Mouse (Mus musculus): ENCODE data around the gene Ntn4.
A peak's percentile ranks its signal among the peaks of the same experiment; 100 is the strongest.
"Not testable (repeated sequence)": the region's sequence is repeated elsewhere in the genome, so short reads cannot be mapped to it uniquely, and the experiment has no call there.

Gene Ntn4

DNA sequence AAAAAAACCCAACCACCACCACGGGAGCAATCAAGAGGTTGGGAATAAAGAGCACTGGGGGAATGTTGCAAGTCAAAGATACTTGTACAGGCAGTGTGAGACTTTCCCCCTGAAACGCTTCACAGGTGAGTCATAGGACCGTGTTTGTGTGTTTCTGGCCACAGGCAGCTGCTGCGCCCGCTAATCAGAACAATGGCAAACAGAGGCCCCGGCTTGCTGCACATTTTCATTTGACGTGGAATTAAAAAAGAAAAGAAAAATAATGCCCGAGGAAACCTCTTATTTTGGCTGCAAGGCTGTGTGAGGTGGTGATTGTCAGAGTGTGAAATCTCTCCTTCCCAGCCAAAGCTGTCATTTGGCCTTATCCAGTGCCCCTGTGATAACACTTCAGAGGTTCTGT, 2.4 kb downstream of the Ntn4 start:
- no peak for DNase-seq

GRCm38 (mm10) chr10:93644451-93644941, 4.0 kb downstream of the Ntn4 start:
- DNase-seq: peak; percentile 30

GRCm38 (mm10) chr10:93647655-93648561, 7.4 kb downstream of the Ntn4 start:
- no peak for DNase-seq

DNA sequence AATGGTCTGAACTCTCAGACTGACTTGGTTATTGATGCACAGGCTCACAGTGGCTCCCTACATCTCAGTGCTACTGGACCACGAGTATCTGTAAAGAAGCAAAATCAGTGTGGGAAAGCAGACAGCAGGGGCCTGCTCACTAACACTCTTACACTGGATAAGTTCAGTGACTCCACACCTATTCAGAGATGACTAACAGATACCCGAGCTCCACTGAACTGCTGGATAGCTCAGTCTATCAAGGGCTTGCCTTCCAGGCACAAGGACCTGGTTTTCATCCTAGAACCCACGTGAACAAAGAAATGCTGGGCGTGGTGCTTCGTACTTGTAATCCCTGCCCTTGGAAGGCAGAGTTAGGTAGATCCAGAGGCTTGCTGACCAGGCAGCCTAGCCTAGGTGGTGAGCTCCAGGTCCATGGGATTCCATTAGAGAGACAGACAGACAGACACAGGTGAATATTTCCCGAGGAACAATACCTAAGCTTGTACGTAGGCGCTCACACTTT, 8.2 kb downstream of the Ntn4 start:
- no peak for DNase-seq

DNA sequence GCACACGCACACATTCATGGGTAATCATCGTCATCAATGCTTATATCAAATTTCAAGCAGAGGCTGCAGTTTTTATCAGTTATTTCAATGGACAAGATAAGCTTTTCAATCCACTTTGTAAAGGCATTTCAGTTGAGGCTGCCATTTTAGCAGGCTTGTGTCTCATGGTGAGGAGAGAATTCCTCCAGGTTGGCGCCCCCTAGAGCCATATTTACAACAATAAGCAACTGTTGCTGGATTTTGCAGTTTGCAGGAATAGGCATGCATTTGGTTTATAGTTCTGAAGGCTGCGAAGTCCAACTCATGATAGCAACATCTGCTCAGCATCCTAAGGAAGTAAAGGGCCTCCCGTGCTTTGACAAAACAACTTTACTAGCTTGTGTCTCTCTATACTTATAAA, 8.6 kb downstream of the Ntn4 start:
- DNase-seq: no peak

DNA sequence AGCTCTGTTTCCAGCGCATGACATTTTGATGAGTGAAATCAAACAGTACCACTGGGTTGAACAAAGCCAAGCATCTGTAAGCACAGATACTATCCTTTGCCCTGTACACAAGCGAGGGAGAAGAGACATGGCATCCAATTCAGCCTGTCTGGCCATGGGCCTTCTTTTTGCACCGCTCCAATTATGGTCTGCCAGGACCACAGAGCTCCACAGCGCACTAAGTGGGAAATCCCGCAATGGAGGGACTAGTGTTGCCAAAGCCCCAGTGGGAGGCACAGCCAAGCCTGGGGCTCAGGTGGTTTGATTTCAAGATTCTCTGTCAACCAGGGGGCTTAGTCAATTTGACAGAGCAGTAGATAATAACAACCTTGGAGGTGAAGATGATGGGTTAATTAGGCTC, 9.1 kb downstream of the Ntn4 start:
- no peak for DNase-seq

GRCm38 (mm10) chr10:93653322-93653721, 12.8 kb downstream of the Ntn4 start:
- no peak for DNase-seq

- no peak for DNase-seq
Measured at GRCm38 (mm10) chr10:93655428-93655827, 14.9 kb downstream of the Ntn4 start.

DNA sequence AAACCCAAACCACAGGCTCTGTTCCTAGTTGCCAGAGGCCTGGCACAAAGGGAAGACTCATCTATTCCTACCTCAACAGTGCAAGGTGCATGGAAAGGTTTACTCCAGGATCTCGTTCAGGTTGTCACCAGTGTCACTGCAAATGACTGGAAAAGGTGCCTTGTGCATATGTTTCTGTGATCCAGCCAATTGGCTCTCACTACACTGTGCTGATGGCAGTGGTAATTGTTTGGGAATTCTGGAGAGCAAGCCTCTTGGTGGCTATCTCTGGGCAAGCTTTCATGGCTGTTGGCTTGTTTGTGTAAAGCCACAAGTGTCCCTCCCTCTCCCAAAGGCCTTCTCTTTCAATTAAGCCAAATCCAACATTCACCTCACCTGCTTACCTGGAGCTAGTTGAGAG, 19.3 kb downstream of the Ntn4 start:
- no peak for DNase-seq

DNA sequence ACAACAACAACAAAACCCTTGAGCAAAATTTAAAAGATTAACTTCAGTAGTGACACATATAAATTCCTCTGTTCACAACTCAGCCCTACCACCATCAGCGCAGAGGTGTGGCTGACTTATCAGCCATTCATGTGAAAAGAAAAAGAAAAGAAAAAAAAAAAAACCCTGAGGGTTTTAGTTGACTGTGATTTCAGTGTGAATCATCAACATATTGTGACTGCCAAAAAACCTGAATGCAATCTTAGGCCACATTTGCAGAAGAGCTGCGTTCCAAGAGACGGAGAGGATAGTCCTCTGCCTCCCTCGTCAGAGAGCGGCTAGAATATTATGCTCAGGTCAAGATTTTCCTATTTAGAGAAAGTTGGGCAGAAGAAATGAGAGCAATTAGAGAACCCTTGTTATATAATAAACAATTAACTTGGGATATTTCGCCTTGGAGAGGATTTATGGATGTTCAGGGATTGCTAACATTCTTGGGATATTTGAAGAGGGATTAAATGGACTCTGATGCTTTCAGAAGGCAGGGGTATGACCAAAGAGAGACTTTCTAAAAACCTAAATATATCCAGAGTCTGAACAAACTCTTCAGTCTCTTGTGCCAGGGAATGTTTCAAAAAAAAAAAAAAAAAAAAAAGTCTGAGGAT, 21.0 kb downstream of the Ntn4 start:
- no peak for DNase-seq

DNA sequence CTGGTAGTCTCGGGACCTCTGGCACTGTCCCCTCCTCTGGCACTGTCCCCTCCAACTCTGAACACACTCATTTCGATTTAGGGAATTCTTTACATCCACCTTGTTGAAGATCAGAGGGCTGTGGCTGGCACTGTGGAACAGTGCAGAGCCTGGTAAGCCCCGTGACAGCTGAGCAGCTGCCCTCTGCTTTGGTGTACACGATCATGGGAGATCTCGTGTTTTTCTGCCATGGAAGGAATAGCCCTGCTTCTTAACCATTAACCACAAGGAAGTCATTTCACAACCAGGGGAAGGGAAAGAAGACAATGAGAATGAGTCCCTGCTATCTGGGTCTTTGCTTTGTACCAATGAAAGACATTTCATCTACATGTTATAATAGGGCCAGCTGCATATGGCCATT, 21.5 kb downstream of the Ntn4 start:
- DNase-seq: no peak

DNA sequence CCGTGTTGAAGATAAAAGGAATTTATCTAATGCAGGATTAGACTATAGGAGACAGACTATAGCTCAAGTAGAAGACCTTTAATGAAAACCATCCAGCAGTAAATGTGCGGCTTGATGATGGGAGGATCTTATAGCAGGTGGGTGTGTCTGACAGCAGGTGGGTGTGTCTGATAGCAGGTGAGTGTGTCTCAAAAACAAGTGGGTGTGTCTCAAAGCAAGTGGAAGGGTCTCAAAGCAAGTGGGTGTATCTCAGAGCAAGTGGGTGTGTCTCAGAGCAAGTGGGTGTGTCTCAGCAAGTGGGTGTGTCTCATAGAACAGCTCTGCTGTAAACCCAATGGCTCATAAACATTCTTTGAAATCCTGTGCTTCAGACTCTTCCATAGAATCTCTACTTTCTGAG, 25.7 kb downstream of the Ntn4 start:
- DNase-seq: no peak

GRCm38 (mm10) chr10:93666996-93667395, 26.5 kb downstream of the Ntn4 start:
- no peak for DNase-seq

- DNase-seq: peak; percentile 37
Measured at GRCm38 (mm10) chr10:93672646-93673479, 32.4 kb downstream of the Ntn4 start.

DNA sequence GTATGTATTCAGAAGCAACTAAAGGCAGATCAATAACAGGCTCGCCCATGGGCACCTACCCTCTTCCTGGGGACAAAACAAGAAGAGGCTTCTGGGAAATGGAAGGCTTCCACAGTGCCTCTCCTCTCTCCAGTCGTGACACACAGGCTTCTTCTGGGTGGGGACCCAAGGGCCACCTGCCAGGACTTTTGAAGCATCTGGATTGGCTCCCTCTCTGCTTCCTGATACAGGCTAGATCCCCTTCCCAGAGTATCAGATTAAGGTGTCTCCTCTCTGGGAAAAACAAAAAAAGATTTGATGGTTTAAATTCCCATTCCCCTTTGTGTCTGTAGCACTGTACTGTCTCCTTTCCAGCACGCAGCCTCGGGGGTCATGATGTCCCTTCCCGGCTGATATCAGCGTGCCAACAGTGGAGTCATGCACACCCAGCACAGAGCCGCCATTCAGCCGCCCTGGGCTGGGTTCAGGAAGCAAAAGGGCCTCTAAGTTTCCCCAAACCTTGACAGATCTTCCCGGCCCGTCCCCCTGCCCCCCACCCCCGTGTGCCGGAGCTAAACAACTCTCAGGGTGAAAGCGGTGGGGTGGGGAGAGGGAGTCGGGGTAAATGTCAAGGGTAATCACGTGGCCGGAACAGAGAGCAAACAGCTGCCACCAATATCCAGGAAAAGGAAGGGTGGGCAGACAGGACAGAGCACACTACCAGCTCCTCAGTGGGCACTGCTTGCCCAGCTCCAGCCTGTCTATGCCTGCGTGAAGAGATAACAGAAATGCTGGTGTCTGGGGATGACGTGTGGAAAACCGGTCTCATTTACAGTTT, 38.9 kb downstream of the Ntn4 start:
- peak; percentile 66 for DNase-seq

DNA sequence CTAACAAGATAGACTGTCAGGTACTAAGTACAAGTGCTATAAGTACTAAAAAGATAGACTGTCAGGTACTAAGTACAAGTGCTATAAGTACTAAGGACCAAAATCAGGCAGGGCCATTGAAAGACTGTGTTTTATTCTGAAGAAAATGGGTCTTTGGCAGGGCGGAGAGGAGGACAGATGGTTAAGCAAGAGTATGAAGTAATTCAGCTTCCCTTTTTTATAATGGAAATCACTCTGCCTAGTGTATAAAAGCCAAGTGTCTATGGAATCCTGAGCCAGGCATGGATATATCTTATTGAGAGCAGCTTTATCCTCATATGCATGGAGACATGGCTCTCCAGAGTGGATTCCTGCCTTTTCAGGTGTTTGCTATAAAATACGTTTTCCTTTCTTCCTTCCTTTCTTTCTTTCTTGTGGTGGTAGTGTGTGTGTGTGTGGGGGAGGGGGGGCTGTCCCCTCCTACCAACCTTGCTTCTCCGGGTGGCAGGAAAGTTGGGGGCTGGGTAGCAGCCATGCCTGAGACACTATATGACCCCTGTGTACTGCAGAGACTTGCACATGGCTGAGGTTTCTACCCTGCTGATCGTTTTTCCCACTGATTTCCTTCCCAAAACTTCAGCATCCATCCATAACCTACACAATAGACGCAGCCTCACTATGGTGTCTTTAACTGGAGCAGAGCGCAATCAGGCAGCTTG, 40.3 kb downstream of the Ntn4 start:
- DNase-seq: no peak

GRCm38 (mm10) chr10:93682185-93682747, 41.8 kb downstream of the Ntn4 start:
- no peak for DNase-seq

DNA sequence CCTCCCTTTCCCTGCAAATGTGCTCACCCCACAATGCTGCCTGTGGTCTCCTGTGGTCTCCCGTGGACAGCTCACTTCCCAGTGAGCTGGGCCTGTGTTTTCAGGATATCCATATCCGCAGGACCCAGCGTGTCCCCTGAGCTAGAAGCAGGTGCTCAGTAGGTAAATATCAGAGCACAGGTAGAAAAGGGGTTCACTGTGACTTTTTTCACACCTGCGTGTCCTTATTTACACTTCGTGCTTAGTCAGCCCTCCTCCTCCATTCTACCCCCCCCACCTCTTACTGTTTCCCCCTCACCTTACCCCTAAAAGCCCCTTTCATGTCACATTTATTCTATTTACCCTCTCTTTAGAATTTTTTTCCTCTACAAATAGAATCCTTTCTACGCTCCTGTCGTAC, 42.7 kb downstream of the Ntn4 start:
- no peak for DNase-seq

GRCm38 (mm10) chr10:93683896-93684295, 43.4 kb downstream of the Ntn4 start:
- no peak for DNase-seq

DNA sequence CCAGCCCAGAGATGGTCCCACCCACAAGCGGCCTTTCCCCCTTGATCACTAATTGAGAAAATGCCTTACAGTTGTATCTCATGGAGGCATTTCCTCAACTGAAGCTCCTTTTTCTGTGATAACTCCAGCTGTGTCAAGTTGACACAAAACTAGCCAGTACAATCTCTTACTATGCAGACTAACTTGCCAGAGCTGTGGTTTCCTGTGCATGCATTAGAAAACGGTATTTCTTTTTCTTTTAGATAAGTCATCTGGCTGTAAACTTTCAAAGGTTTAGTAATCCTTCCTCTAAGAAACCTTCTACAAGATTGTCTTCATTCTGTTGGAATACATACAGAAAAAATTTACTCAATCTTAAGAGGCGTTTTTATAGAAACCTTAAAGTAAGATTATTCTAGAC, 44.9 kb downstream of the Ntn4 start:
- not testable (repeated sequence) for DNase-seq

- DNase-seq: no peak
Measured at GRCm38 (mm10) chr10:93686579-93686978, 46.1 kb downstream of the Ntn4 start.

Measured in lung, postnatal 10 days (tissue).